Mouse (Mus musculus): Measurements from ENCODE around the gene Ezh1. TPM values are rescaled to one million over a fixed set of nuclear protein-coding genes. Genes with fewer than 3 reads are reported as not detected.

Gene Ezh1
- total RNA-seq, 2 experiments from 2014 or later, result 34.8 to 36.7 TPM

GRCm38 (mm10) chr11:101155728-101156371 is 70.4 kb downstream of the Ezh1 start, which contains the start of gene Tubg2:
Tubg2 (plus strand) TSS chr11:101155907.
- peak; percentile 55 to 59 for DNase-seq
- intact Hi-C loops (cut with DNase I), result no loop called here

GRCm38 (mm10) chr11:101155151-101155550 is 71.1 kb downstream of the Ezh1 start:
- intact Hi-C loops (cut with DNase I), result no loop called here

GRCm38 (mm10) chr11:101154648-101155047 is 71.6 kb downstream of the Ezh1 start:
- intact Hi-C loops (cut with DNase I), result no loop called here
- DNase-seq, result no peak

More at GRCm38 (mm10) chr11:101155151-101155550, 71.1 kb downstream of the Ezh1 start:
- no peak for DNase-seq

GRCm38 (mm10) chr11:101152825-101153224 is 73.4 kb downstream of the Ezh1 start:
- intact Hi-C loops (cut with DNase I), result no loop called here
- no peak for DNase-seq

GRCm38 (mm10) chr11:101151063-101151462 is 75.2 kb downstream of the Ezh1 start:
- intact Hi-C loops (cut with DNase I), result no loop called here
- no peak for DNase-seq

- intact Hi-C loops (cut with DNase I), result no loop called here
- peak in 1 of 2 experiments; percentile 58 for DNase-seq
Observed at GRCm38 (mm10) chr11:101149178-101150105, 76.8 kb downstream of the Ezh1 start.

- DNase-seq, result no peak
- intact Hi-C loops (cut with DNase I), result no loop called here
Observed at GRCm38 (mm10) chr11:101148751-101149150, 77.5 kb downstream of the Ezh1 start.

- no peak for DNase-seq
- intact Hi-C loops (cut with DNase I), result no loop called here
Observed at GRCm38 (mm10) chr11:101146377-101146776, 79.9 kb downstream of the Ezh1 start.

- DNase-seq, result no peak
- intact Hi-C loops (cut with DNase I), result no loop called here
Observed at GRCm38 (mm10) chr11:101143338-101144225, 82.7 kb downstream of the Ezh1 start.

- intact Hi-C loops (cut with DNase I), result no loop called here
Observed at GRCm38 (mm10) chr11:101142215-101142967, 83.9 kb downstream of the Ezh1 start.

More at GRCm38 (mm10) chr11:101142215-101142967, 83.9 kb downstream of the Ezh1 start:
- DNase-seq, result no peak

Other genes with a start within 250 kb of the Ezh1 start
- gene Atp6v0a1, start 217.0 kb downstream of the Ezh1 start, total RNA-seq (2021), result 10 to 100 TPM; 76.8 to 88.5 TPM
- gene Naglu, start 156.5 kb downstream of the Ezh1 start, total RNA-seq (2021), result 10 to 100 TPM in 1 of 2 experiments, 1 to 10 TPM in 1; 9.1 to 10.1 TPM
- under 1 TPM; 0.46 to 0.58 TPM for gene Hsd17b1, start 148.1 kb downstream of the Ezh1 start, total RNA-seq (2021)
- 10 to 100 TPM; 17.2 to 18.8 TPM for gene Coasy, start 143.9 kb downstream of the Ezh1 start, total RNA-seq (2021)
- 10 to 100 TPM; 18.8 to 23.1 TPM for gene Mlx, start 139.2 kb downstream of the Ezh1 start, total RNA-seq (2021)
- gene Psmc3ip, start 131.0 kb downstream of the Ezh1 start, total RNA-seq (2021), result 1 to 10 TPM; 1.9 to 4.1 TPM
- 10 to 100 TPM; 34.2 to 36.3 TPM for gene Retreg3, start 106.6 kb downstream of the Ezh1 start, total RNA-seq (2021)
- 10 to 100 TPM; 23.2 to 24.1 TPM for gene Tubg1, start 106.5 kb downstream of the Ezh1 start, total RNA-seq (2021)
- 1 to 10 TPM; 3.7 to 3.9 TPM for gene Tubg2, start 70.6 kb downstream of the Ezh1 start, total RNA-seq (2021)
- 1 to 10 TPM; 1.5 to 1.7 TPM for gene Cntnap1, start 55.9 kb downstream of the Ezh1 start, total RNA-seq (2021)
- gene Plekhh3, start 55.1 kb downstream of the Ezh1 start, total RNA-seq (2021), result 10 to 100 TPM; 25.0 to 27.7 TPM
- gene Ccr10, start 51.0 kb downstream of the Ezh1 start, total RNA-seq (2021), result under 1 TPM in 1 of 2 experiments, not detected in 1; 0.24 TPM
- gene Ramp2, start 19.6 kb upstream of the Ezh1 start, total RNA-seq (2021), result 100 to 1,000 TPM in 1 of 2 experiments, 10 to 100 TPM in 1; 88.9 to 132 TPM
- gene Vps25, start 27.2 kb upstream of the Ezh1 start, total RNA-seq (2021), result 10 to 100 TPM; 84.6 to 95.8 TPM
- gene Wnk4, start 34.1 kb upstream of the Ezh1 start, total RNA-seq (2021), result 10 to 100 TPM; 18.5 to 19.8 TPM
- gene Cntd1, start 52.5 kb upstream of the Ezh1 start, total RNA-seq (2021), result under 1 TPM; 0.11 to 0.35 TPM
- 10 to 100 TPM; 90.1 to 92.7 TPM for gene Coa3, start 52.7 kb upstream of the Ezh1 start, total RNA-seq (2021)
- gene Becn1, start 75.8 kb upstream of the Ezh1 start, total RNA-seq (2021), result 10 to 100 TPM; 88.6 to 98.7 TPM
- gene Psme3, start 89.8 kb upstream of the Ezh1 start, total RNA-seq (2021), result 10 to 100 TPM; 73.9 to 85.2 TPM
- 1 to 10 TPM; 1.8 to 2.2 TPM for gene Aoc2, start 98.6 kb upstream of the Ezh1 start, total RNA-seq (2021)
- 10 to 100 TPM; 13.5 to 16.7 TPM for gene Aoc3, start 104.1 kb upstream of the Ezh1 start, total RNA-seq (2021)
- gene G6pc, start 141.1 kb upstream of the Ezh1 start, total RNA-seq (2021), result not detected
- 10 to 100 TPM; 18.6 to 22.8 TPM for gene Aarsd1, start 191.2 kb upstream of the Ezh1 start, total RNA-seq (2021)
- gene Gm27029, start 198.3 kb upstream of the Ezh1 start, total RNA-seq (2021), result 10 to 100 TPM in 1 of 2 experiments, 1 to 10 TPM in 1; 8.0 to 10.3 TPM
- 10 to 100 TPM; 12.2 to 12.4 TPM for gene Rundc1, start 198.6 kb upstream of the Ezh1 start, total RNA-seq (2021)
- gene Ptges3l, start 198.9 kb upstream of the Ezh1 start, total RNA-seq (2021), result 10 to 100 TPM; 50.6 to 66.9 TPM
- 10 to 100 TPM; 48.2 to 52.4 TPM for gene Rpl27, start 215.8 kb upstream of the Ezh1 start, total RNA-seq (2021)
- 10 to 100 TPM; 13.3 to 15.6 TPM for gene Ifi35, start 221.9 kb upstream of the Ezh1 start, total RNA-seq (2021)
- gene Rnd2, start 238.5 kb upstream of the Ezh1 start, total RNA-seq (2021), result 1 to 10 TPM; 5.6 to 6.2 TPM
- gene Vat1, start 239.8 kb upstream of the Ezh1 start, total RNA-seq (2021), result 10 to 100 TPM; 22.0 to 24.9 TPM